Mouse (Mus musculus): ENCODE data around the gene Col4a1.

The Col4a1 gene

GRCm38 (mm10) chr8:11266471-11266870 is 46.2 kb downstream of the Col4a1 start:
- in situ Hi-C loops (cut with MboI), result no loop called here

GRCm38 (mm10) chr8:11265971-11266370 is 46.7 kb downstream of the Col4a1 start:
- in situ Hi-C loops (cut with MboI), result no loop called here

GRCm38 (mm10) chr8:11263848-11264247 is 48.8 kb downstream of the Col4a1 start:
- in situ Hi-C loops (cut with MboI), result no loop called here

DNA sequence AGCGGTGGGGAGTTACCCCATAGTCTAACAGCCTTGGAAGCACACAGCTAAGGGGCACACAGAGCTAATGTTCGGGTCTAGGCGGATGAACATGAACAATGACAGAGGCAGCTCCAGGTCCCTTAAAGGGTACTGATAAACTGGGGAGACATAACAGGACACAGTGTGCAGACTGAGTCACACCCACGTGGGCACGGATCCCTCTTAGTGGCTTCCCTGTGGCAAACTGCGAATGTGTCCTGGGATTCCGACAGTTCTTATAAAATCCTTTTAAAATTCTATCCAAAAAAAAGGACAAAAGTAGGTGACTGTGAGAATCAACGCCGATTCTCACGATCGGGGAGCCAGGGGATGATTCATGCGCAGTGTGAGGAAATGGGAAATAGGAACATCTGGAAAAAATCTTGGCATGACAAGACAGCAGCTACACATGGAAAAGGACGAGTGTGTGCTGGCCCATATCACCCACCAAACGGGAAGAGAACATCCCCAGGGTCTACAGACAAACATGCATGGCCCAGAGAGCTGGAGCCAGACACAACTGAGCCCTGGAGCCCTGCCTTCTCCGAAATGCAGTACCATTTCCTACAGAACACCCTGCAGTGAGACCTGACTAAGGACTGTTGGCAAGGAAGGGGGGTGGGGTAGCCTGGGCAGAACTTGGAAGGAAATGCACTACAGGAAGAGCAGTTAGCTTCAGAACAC is 50.4 kb downstream of the Col4a1 start:
- in situ Hi-C loops (cut with MboI), result no loop called here

- in situ Hi-C loops (cut with MboI), result no loop called here
These were observed 52.6 kb downstream of the Col4a1 start for GRCm38 (mm10) chr8:11259832-11260615.

DNA sequence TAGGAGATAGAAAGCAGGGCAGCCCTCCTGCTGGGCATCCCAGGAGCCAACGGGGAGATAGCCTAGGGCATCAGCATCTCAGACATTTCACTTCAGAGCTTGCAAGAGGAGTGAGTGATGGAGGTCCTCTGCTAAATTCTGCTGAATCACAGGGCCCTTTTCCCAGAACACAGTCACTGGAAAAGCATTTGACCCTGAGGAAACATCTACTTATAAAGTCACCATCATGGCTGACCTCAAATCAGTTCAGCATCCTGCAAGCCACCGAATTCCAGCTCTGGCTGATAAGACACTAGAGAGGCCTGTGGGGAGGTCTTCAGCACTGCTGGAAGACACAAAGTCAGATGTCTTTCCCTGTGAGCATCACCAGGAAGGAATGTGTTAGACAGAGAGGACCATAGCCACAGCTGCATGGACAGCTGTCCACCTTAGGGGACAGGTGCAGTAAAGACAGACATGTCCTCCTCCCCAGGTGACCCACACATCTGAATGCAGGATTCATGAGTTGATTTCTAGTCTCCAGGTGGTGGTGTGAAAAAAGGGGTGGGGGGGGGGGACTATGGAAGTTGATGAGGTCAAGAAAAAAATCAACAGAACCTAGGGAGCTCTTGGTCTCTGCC is 54.0 kb downstream of the Col4a1 start:
- in situ Hi-C loops (cut with MboI), result no loop called here

- in situ Hi-C loops (cut with MboI), result no loop called here
These were observed 55.3 kb downstream of the Col4a1 start for GRCm38 (mm10) chr8:11257079-11258017.

DNA sequence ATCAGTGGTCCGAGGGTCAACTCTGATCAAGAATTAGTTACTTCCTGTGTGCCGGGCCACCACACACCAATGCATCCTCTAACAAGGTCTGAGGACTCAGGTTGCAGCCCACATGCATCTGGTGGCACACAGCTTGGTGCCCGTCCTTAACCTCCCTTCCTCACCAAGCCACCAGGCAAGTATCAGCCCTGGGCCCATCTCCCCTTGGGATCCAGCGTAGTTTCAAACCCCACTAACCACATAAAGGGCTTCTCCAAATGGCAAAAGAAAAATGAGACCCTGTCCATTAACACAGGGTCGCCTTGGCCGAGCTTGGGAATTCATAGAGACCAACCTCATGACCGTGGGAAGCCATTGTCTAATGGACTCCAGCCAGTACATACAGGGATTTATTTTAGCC is 56.2 kb downstream of the Col4a1 start:
- in situ Hi-C loops (cut with MboI), result no loop called here

- in situ Hi-C loops (cut with MboI), result no loop called here
These were observed 56.9 kb downstream of the Col4a1 start for GRCm38 (mm10) chr8:11255680-11256079.

DNA sequence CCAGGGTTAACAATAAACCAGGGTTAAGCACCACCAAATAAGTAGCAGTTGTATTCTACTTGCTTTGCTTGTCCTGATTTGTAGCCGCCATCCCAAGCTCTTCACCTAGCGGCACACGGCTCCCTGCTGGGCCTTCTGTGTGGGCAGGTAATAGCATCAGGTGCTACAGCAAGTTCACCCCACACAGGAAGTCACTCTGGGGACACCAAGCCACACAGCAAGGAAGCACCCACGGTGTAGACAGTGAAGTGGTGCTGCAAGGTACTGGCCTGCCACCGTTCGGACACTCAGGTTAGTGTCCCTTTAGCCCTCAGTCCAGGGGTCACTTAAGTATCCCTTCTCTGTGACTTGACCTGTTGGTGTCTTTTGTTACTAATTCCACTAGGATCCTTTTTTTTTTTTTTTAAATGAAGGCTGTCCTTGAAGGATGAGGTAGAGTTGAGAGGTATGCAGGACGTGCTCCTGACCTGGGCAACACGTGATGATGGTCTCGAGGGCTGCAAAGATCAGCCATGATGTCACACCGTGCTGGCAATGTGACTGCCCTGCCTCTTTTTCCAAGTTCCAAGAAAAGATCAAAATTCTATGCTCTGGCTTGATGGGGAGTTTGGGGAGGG is 57.6 kb downstream of the Col4a1 start:
- in situ Hi-C loops (cut with MboI), result no loop called here

DNA sequence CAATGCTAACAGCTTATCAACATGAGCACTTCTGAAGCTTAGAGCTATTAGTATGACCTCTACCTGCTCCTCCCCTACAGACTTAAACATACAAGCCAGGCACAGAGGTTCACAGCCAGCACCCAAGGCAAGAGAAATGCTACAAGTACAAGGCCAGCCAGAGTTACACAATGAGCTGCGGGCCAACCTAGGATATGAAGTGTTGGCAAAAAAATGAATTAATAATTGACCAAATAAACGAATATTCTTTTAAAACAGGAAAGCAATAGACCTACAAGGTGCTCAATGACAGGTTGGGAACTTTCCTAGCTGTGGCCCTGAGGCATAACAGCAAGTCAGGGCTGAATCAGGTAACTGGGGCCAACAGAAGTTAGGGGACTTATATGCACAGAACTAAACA is 58.1 kb downstream of the Col4a1 start:
- in situ Hi-C loops (cut with MboI), result no loop called here

DNA sequence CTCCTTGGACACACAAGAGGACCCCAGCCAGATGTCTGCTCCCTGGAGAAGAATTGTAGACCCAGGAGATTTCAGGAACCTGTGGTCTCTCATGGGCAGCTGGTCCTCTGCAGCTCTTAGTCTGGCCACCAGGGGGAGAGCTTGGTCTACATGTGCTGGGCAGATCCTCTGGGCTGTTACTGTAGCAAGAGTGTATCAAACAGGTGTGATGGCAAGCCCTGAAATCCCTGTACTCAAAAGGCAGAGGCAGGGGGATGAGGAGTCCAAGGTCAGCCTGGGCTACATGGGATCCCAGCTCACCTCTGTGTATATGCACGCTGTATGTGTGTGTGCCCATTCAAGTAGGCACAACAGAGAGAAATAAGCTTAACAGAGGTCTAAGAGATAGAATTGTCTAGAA is 59.1 kb downstream of the Col4a1 start:
- in situ Hi-C loops (cut with MboI), result no loop called here

DNA sequence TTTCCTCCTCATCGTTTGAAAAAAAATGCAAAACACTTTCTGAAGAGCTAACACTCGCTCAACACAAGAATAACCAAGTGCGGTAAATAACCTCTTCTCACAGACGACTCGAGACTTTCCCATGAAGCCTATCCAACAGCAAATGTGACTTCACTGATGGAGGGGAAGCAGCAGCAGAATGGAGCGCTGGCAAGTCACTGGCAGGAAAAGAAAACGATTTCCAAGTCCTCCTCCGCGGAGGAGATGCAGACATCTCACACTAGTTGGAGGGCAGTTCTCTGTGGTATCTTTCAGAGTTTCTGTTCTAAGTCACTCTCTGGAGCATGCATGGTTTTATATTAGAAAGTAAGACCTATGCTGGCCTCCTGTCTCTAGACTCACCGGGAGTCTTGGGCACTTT is 59.6 kb downstream of the Col4a1 start:
- in situ Hi-C loops (cut with MboI), result no loop called here

DNA sequence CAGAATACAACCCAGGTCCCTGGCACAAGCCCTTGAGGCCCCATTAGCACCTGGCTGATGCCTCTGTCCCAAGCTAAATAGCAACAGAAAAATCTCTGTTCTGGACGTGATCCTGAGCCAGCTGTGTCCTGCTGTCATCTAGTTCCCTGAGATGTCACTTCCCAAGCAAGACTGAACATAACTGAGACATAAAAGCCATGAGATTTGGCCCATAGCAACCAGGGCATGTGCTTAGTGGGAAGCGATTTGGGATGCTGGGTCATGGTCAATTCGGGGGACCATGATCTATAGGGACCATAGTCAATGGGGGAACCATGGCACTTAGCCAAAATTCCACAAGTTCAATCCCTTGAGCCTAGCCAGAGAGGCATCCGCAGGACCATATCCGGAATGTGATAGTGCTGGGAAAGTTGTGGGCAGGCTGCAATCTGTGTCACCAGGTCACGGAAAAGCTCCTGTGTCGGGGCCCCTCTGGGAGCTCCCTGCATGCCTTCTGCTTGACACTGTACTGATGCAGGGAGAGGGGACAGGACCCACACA is 60.3 kb downstream of the Col4a1 start:
- in situ Hi-C loops (cut with MboI), result no loop called here

- in situ Hi-C loops (cut with MboI), result no loop called here
These were observed 62.5 kb downstream of the Col4a1 start for GRCm38 (mm10) chr8:11250149-11250548.

DNA sequence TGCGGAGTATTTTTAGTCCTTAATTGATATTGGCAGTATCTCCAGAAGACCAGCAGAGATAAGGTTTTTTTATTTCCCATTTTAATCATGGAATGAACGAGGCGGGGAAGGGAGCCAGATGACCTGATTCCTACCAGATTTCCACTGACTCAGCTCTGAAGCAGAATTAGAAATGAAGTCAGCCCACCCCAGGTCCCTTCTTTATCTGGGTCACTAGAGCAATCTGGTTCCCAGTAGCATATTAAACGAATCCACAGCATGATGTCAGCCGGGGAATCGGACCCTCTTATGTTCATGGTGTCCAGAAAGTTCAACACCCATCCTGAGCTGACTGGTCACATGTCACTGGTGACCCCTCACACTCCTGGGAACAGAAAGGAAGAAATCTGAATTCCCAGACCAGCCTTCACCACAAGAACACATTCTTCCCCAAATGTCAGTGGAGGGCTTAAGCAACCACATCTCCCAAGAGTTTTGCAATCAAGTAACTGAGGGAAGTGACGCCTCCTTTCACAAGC is 63.0 kb downstream of the Col4a1 start:
- in situ Hi-C loops (cut with MboI), result no loop called here

- in situ Hi-C loops (cut with MboI), result no loop called here
These were observed 63.9 kb downstream of the Col4a1 start for GRCm38 (mm10) chr8:11248712-11249111.

- in situ Hi-C loops (cut with MboI), result no loop called here
These were observed 71.1 kb downstream of the Col4a1 start for GRCm38 (mm10) chr8:11241488-11241887.

DNA sequence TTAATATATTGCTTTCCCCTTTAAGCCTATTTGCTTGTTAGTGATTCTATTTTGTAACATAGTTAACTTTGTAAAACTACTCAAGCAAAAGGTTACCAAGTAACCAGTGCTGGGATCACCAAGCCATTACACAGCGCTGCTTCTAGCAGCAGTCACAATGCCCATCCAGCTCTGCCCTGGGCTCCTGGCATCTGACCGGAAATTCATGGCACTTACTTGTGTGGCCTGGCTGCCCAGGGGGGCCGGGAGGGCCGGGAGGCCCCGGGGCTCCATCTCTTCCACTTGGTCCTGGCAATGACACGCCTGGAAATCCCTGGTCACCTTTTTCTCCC is 77.8 kb downstream of the Col4a1 start:
- in situ Hi-C loops (cut with MboI), result no loop called here

DNA sequence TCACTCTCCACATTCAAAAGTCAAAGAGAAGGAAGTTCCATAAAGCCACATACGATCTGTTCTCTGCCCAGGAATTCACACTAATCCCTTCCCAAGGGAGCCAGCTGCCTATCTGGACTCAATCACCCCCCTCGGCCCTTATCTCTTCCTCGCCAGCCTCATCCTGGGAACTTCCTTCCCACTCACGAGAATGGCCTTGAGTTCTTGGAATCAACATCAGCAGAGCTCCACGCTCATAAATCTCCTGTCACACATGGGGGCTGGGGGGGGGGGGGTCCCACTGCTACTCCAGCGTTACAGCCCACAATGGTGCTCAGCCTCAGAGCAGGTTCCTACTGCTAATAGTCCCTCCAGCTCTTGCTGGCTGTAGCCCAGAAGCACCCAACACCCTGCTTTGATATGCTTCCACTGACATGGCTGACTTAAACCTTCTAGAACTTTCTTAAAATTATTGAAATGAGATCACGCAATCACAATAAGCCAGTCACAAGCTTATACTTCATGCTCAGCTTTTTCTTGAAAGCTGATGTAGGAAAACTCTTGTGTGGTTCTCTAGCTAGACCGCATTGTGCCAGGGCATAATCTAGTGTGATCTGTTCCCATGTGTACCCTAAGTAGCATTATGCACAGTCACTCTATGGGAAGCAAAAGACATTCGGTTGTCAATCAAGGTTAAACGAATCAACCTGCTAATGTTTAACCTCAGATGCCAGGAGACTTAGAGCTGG is 78.3 kb downstream of the Col4a1 start:
- in situ Hi-C loops (cut with MboI), result no loop called here
